Mouse (Mus musculus): ENCODE measurements around the gene Nfib.

GRCm38 (mm10) chr4:82287454-82287853, 418.1 kb downstream of the Nfib start:
- TF ChIP-seq POLR2A (IDR thresholded peaks at IDR 0.05; ENCODE audit: insufficient read length, low read depth) (no peak), MAX (IDR thresholded peaks at IDR 0.05; ENCODE audit: low read depth) (no peak), CEBPB (IDR thresholded peaks at IDR 0.05; ENCODE audit: insufficient read depth, poor library complexity, severe bottlenecking) (no peak), MYOD1 (IDR thresholded peaks at IDR 0.05; ENCODE audit: control insufficient read depth in 1 of 3, insufficient read length in 2 of 3, low read depth in 2 of 3) (peak in 2 of 3 experiments; percentile 1 to 22), MYOG (IDR thresholded peaks at IDR 0.05; ENCODE audit: control insufficient read depth in 1 of 3, insufficient read depth in 1 of 3, insufficient read length in 2 of 3, low read depth in 2 of 3) (peak in 2 of 3 experiments; percentile 58 to 69), USF1 (IDR thresholded peaks at IDR 0.05; ENCODE audit: low read depth) (no peak), REST (IDR thresholded peaks at IDR 0.05; ENCODE audit: insufficient read depth, insufficient read length) (no peak), TCF12 (IDR thresholded peaks at IDR 0.05; ENCODE audit: insufficient read depth, poor library complexity, severe bottlenecking) (no peak), POLR2AphosphoS2 (IDR thresholded peaks at IDR 0.05; ENCODE audit: insufficient read length, low read depth) (no peak), E2F4 (IDR thresholded peaks at IDR 0.05; ENCODE audit: insufficient read depth) (no peak), SRF (IDR thresholded peaks at IDR 0.05; ENCODE audit: control insufficient read depth, insufficient read length, low read depth) (no peak)

All from myocyte (in vitro differentiated cells).